Mouse (Mus musculus) G1E (cell line): Measurements from ENCODE around the gene Tor1aip1. TPM values are rescaled to one million over a fixed set of nuclear protein-coding genes. Genes with fewer than 3 reads are reported as not detected.

Experiments
- ATAC-seq: 2 replicates; pipeline ENCODE4 v1.8.0; 2016; ENCODE audit warnings: mild to moderate bottlenecking; ENCODE audit not compliant: insufficient number of reproducible peaks, poor library complexity, low FRiP score, severe bottlenecking; ENCODE audit errors: extremely low read depth
- DNase-seq: peaks from one replicate; pipeline ENCODE4 v3.0.0; 2012; ENCODE audit warnings: low spot score
- H3K27me3 ChIP-seq: 2 replicates; pipeline ENCODE4 v1.6.1; 2012; ENCODE audit warnings: mild to moderate bottlenecking, low read length, inconsistent platforms; ENCODE audit not compliant: insufficient read depth
- H3K36me3 ChIP-seq: replicated peaks from 2 replicates; pipeline ENCODE3; 2012; ENCODE audit warnings: mild to moderate bottlenecking, inconsistent platforms
- H3K4me1 ChIP-seq: 2 replicates; pipeline ENCODE4 v1.6.1; 2012; ENCODE audit warnings: low read depth, low read length, inconsistent platforms, mixed read lengths; ENCODE audit not compliant: insufficient read depth
- H3K4me3 ChIP-seq: 2 replicates; pipeline ENCODE4 v1.5.1; 2012; ENCODE audit warnings: low read depth, mild to moderate bottlenecking, inconsistent platforms, low read length, moderate library complexity, mixed read lengths
- H3K9me3 ChIP-seq: replicated peaks from 2 replicates; pipeline ENCODE4 v1.6.1; 2012; ENCODE audit warnings: inconsistent platforms
- CTCF ChIP-seq: IDR thresholded peaks from 2 replicates; pipeline ENCODE4 v1.5.1; 2012; ENCODE audit warnings: low read depth, low read length, inconsistent platforms, mixed read lengths
- GATA1 ChIP-seq: IDR thresholded peaks from 2 replicates; pipeline ENCODE4 v1.6.1; 2012; ENCODE audit warnings: borderline replicate concordance, low read length, inconsistent platforms, mixed read lengths
- GATA2 ChIP-seq: IDR thresholded peaks from 2 replicates; pipeline ENCODE4 v1.6.1; 2012; ENCODE audit warnings: low read depth, low read length, inconsistent platforms, borderline replicate concordance
- POLR2AphosphoS5 ChIP-seq: IDR thresholded peaks from 2 replicates; pipeline ENCODE4 v1.6.1; 2012; ENCODE audit warnings: low read depth, low read length, inconsistent platforms; ENCODE audit not compliant: insufficient replicate concordance
- TAL1 ChIP-seq: conservative IDR thresholded peaks from 2 replicates; pipeline ENCODE4 v1.6.1; 2012; ENCODE audit warnings: low read depth, low read length, inconsistent platforms, mixed read lengths
- polyA plus RNA-seq: library from polyadenylated mRNA; stranded (reverse); fragments of >175 nt; gene quantifications from 2 replicates; pipeline ENCODE4 v1.2.3, GENCODE M21; 2012
- total RNA-seq, 2 experiments: library from RNA; stranded (forward) in 1 of 2; stranded (reverse) in 1 of 2; fragments of 200-1000 nt in 1 of 2; fragments of >200 nt in 1 of 2; fragmentation: Nextera tagmentation in 1 of 2; gene quantifications; 2 replicates each; pipeline ENCODE4 v1.2.3; 2014 to 2017

Gene Tor1aip1
- total and polyA plus RNA-seq, 3 experiments, result 15.5 to 65.4 (median 32.0) TPM

- DNase-seq (peak; percentile 4), ATAC-seq (no peak)
- Histone ChIP-seq H3K4me3 (peak overlapping the region; percentile 98), H3K36me3 (peaks cover 5% of the 10 kb centered on the region), H3K9me3 (peaks cover 2% of the 10 kb centered on the region; the same call in 1 of the 2 replicates), H3K27me3 (no peaks in the 10 kb centered on the region), H3K4me1 (peaks cover 26% of the 10 kb centered on the region)
- TF ChIP-seq GATA1 (no peak), GATA2 (no peak), CTCF (no peak), POLR2AphosphoS5 (no peak), TAL1 (no peak)
Observed at GRCm38 (mm10) chr1:155973719-155974379, 62.4 kb downstream of the Tor1aip1 start.

GRCm38 (mm10) chr1:155973068-155973718 lies 63.1 kb downstream of the Tor1aip1 start, which contains the start of gene Cep350:
Gene Cep350 (minus strand): TSS chr1:155973255.
- H3K4me3 ChIP-seq, result peak within 1 kb of the TSS; percentile 98
- ATAC-seq (peak; percentile 95), DNase-seq (peak; percentile 84)
- H3K4me1 ChIP-seq, result peaks cover 28% of the 10 kb centered on the region
- H3K9me3 ChIP-seq, result peaks cover 2% of the 10 kb centered on the region; the same call in 1 of the 2 replicates
- TF ChIP-seq TAL1 (no peak), GATA1 (no peak), CTCF (no peak), GATA2 (no peak), POLR2AphosphoS5 (no peak)
- peaks cover 10% of the 10 kb centered on the region for H3K36me3 ChIP-seq
- H3K27me3 ChIP-seq, result no peaks in the 10 kb centered on the region

- peaks cover 17% of the 10 kb centered on the region for H3K36me3 ChIP-seq
- peaks cover 2% of the 10 kb centered on the region; the same call in 1 of the 2 replicates for H3K9me3 ChIP-seq
- no peak for ATAC-seq
- DNase-seq, result peak; percentile 48
- peak overlapping the region; percentile 98 for H3K4me3 ChIP-seq
- no peak for TF ChIP-seq GATA2
- no peak for TF ChIP-seq TAL1
- TF ChIP-seq CTCF, result no peak
- TF ChIP-seq GATA1, result no peak
- TF ChIP-seq POLR2AphosphoS5, result no peak
- H3K4me1 ChIP-seq, result peaks cover 28% of the 10 kb centered on the region
- H3K27me3 ChIP-seq, result no peaks in the 10 kb centered on the region
Observed at GRCm38 (mm10) chr1:155972146-155973067, 63.9 kb downstream of the Tor1aip1 start.

Other genes starting within 250 kb of the Tor1aip1 start
- gene Qsox1, start 223.6 kb downstream of the Tor1aip1 start, total RNA-seq (2014; fragmentation: Nextera tagmentation), result 4.6 and 6.5 TPM in 2 replicates
- gene Qsox1, start 223.6 kb downstream of the Tor1aip1 start, total RNA-seq (2017), result 1.8 and 2.3 TPM in 2 replicates
- gene Qsox1, start 223.6 kb downstream of the Tor1aip1 start, polyA plus RNA-seq, result 2.0 TPM in 2 replicates
- gene Cep350, start 63.2 kb downstream of the Tor1aip1 start, total RNA-seq (2014; fragmentation: Nextera tagmentation), result 82.8 and 98.2 TPM in 2 replicates
- gene Cep350, start 63.2 kb downstream of the Tor1aip1 start, total RNA-seq (2017), result 35.5 and 41.6 TPM in 2 replicates
- gene Cep350, start 63.2 kb downstream of the Tor1aip1 start, polyA plus RNA-seq, result 2.3 and 3.3 TPM in 2 replicates
- 171 and 207 TPM in 2 replicates for gene Tor1aip2, start 1.1 kb downstream of the Tor1aip1 start, total RNA-seq (2014; fragmentation: Nextera tagmentation)
- gene Tor1aip2, start 1.1 kb downstream of the Tor1aip1 start, total RNA-seq (2017), result 102 and 115 TPM in 2 replicates
- 9.6 and 17.5 TPM in 2 replicates for gene Tor1aip2, start 1.1 kb downstream of the Tor1aip1 start, polyA plus RNA-seq
- not detected in 2 replicates for gene Fam163a, start 168.5 kb upstream of the Tor1aip1 start, total RNA-seq (2014; fragmentation: Nextera tagmentation)
- gene Fam163a, start 168.5 kb upstream of the Tor1aip1 start, total RNA-seq (2017), result 0.06 and 0.11 TPM in 2 replicates
- not detected in 2 replicates for gene Fam163a, start 168.5 kb upstream of the Tor1aip1 start, polyA plus RNA-seq